Mouse (Mus musculus) MEL (cell line): ENCODE data around the gene Lrrk2. TPM values are rescaled to one million over a fixed set of nuclear protein-coding genes. Genes with fewer than 3 reads are reported as not detected.

Experiments used
- DNase-seq: peaks from one replicate; pipeline ENCODE4 v3.0.0; 2011; ENCODE audit warnings: low read depth, low spot score
- H3K27ac ChIP-seq: 2 replicates; pipeline ENCODE4 v1.5.1; 2012; ENCODE audit warnings: low read depth, mild to moderate bottlenecking, control low read depth, low read length, moderate library complexity; ENCODE audit not compliant: control insufficient read depth
- H3K27me3 ChIP-seq, 2 experiments: fragments of 150-350 bp in 1 of 2; sonication (generic) in 1 of 2; 2 replicates each; pipeline ENCODE4 v1.6.1; 2012; ENCODE audit warnings: low read length in 2 of 2, mild to moderate bottlenecking in 2 of 2, improper control_type of control experiment in 1 of 2, moderate library complexity in 1 of 2; ENCODE audit not compliant: insufficient read depth in 2 of 2, control insufficient read depth in 1 of 2
- H3K36me3 ChIP-seq, 2 experiments: 2 replicates each; pipeline ENCODE4 v1.6.1; 2012 to 2014; ENCODE audit warnings: low read length in 2 of 2, improper control_type of control experiment in 1 of 2, inconsistent platforms in 1 of 2, mild to moderate bottlenecking in 1 of 2; ENCODE audit not compliant: insufficient read depth in 2 of 2, control insufficient read depth in 1 of 2
- H3K4me1 ChIP-seq, 2 experiments: fragments of 150-350 bp in 1 of 2; sonication (generic) in 1 of 2; 2 replicates each; pipeline ENCODE4 v1.6.1; 2012; ENCODE audit warnings: low read length in 2 of 2, improper control_type of control experiment in 1 of 2, mild to moderate bottlenecking in 1 of 2; ENCODE audit not compliant: insufficient read depth in 2 of 2, control insufficient read depth in 1 of 2
- H3K4me3 ChIP-seq, 2 experiments: fragments of 150-350 bp in 1 of 2; sonication (generic) in 1 of 2; 2 replicates each; pipeline ENCODE4 v1.5.1; 2012; ENCODE audit warnings: low read depth in 2 of 2, low read length in 2 of 2, mild to moderate bottlenecking in 2 of 2, moderate library complexity in 2 of 2, control low read depth in 1 of 2, improper control_type of control experiment in 1 of 2; ENCODE audit not compliant: control insufficient read depth in 1 of 2, insufficient read depth in 1 of 2
- H3K79me2 ChIP-seq: 2 replicates; pipeline ENCODE4 v1.6.1; 2012; ENCODE audit warnings: mild to moderate bottlenecking, low read length, moderate library complexity; ENCODE audit not compliant: control insufficient read depth, poor library complexity, insufficient read depth
- H3K9ac ChIP-seq: 2 replicates; pipeline ENCODE4 v1.6.1; 2012; ENCODE audit warnings: low read depth, mild to moderate bottlenecking, control low read depth, low read length, moderate library complexity; ENCODE audit not compliant: control insufficient read depth, poor library complexity, severe bottlenecking
- H3K9me3 ChIP-seq: fragments of 150-350 bp; sonication (generic); replicated peaks from 2 replicates; pipeline ENCODE4 v1.6.1; 2012; ENCODE audit warnings: mild to moderate bottlenecking, low read length, improper control_type of control experiment, moderate library complexity; ENCODE audit not compliant: insufficient read depth
- CHD1 ChIP-seq: IDR thresholded peaks from 2 replicates; pipeline ENCODE4 v1.6.1; 2012; ENCODE audit warnings: low read depth, mild to moderate bottlenecking, inconsistent platforms, low read length, improper control_type of control experiment
- CTCF ChIP-seq, 3 experiments: IDR thresholded peaks in 2 of 3; conservative IDR thresholded peaks in 1 of 3; 2 replicates each; pipeline ENCODE4 v1.5.1; 2011 to 2012; ENCODE audit warnings: low read length in 3 of 3, low read depth in 2 of 3, mild to moderate bottlenecking in 2 of 3, improper control_type of control experiment in 1 of 3, inconsistent platforms in 1 of 3, mixed read lengths in 1 of 3, moderate library complexity in 1 of 3; ENCODE audit not compliant: control insufficient read depth in 1 of 3, insufficient read depth in 1 of 3, poor library complexity in 1 of 3, severe bottlenecking in 1 of 3
- EP300 ChIP-seq, 2 experiments: IDR thresholded peaks; 2 replicates each; pipeline ENCODE4 v1.6.1; 2011; ENCODE audit warnings: improper control_type of control experiment in 2 of 2, low read length in 2 of 2, low read depth in 1 of 2, mild to moderate bottlenecking in 1 of 2
- ETS1 ChIP-seq: IDR thresholded peaks from 2 replicates; pipeline ENCODE4 v1.6.1; 2012; ENCODE audit warnings: low read depth, mild to moderate bottlenecking, inconsistent platforms, low read length, improper control_type of control experiment, moderate library complexity
- HCFC1 ChIP-seq: IDR thresholded peaks from 2 replicates; pipeline ENCODE4 v1.6.1; 2012; ENCODE audit warnings: low read depth, mild to moderate bottlenecking, inconsistent platforms, low read length, improper control_type of control experiment, moderate library complexity
- KAT2A ChIP-seq: conservative IDR thresholded peaks from 2 replicates; pipeline ENCODE4 v1.6.1; 2012; ENCODE audit warnings: low read depth, low read length, improper control_type of control experiment, inconsistent platforms
- MEF2A ChIP-seq: IDR thresholded peaks from 2 replicates; pipeline ENCODE4 v1.6.1; 2014; ENCODE audit warnings: low read depth, mild to moderate bottlenecking, inconsistent platforms, low read length, improper control_type of control experiment; ENCODE audit not compliant: poor library complexity, insufficient replicate concordance, severe bottlenecking; ENCODE audit errors: extremely low read depth
- MXI1 ChIP-seq: IDR thresholded peaks from 2 replicates; pipeline ENCODE4 v1.6.1; 2011; ENCODE audit warnings: mild to moderate bottlenecking, low read depth, low read length, improper control_type of control experiment
- NELFE ChIP-seq: IDR thresholded peaks from 2 replicates; pipeline ENCODE4 v1.6.1; 2011; ENCODE audit warnings: low read depth, low read length, improper control_type of control experiment
- POLR2A ChIP-seq, 2 experiments: IDR thresholded peaks; 2 replicates each; pipeline ENCODE4 v1.6.1; 2011 to 2012; ENCODE audit warnings: low read length in 2 of 2, mild to moderate bottlenecking in 2 of 2, control low read depth in 1 of 2, improper control_type of control experiment in 1 of 2, low read depth in 1 of 2, moderate library complexity in 1 of 2; ENCODE audit not compliant: control insufficient read depth in 1 of 2, insufficient read depth in 1 of 2, poor library complexity in 1 of 2
- POLR2AphosphoS2 ChIP-seq: IDR thresholded peaks from 2 replicates; pipeline ENCODE4 v1.6.1; 2011; ENCODE audit warnings: low read length, improper control_type of control experiment
- RAD21 ChIP-seq: IDR thresholded peaks from 2 replicates; pipeline ENCODE4 v1.6.1; 2011; ENCODE audit warnings: mild to moderate bottlenecking, low read depth, low read length, improper control_type of control experiment
- SMC3 ChIP-seq: IDR thresholded peaks from 2 replicates; pipeline ENCODE4 v1.6.1; 2011; ENCODE audit warnings: low read depth, low read length, improper control_type of control experiment
- USF1 ChIP-seq: IDR thresholded peaks from 2 replicates; pipeline ENCODE4 v1.6.1; 2014; ENCODE audit warnings: low read depth, mild to moderate bottlenecking, inconsistent platforms, low read length, improper control_type of control experiment, moderate library complexity
- ZKSCAN1 ChIP-seq: IDR thresholded peaks from 2 replicates; pipeline ENCODE4 v1.6.1; 2012; ENCODE audit warnings: low read depth, mild to moderate bottlenecking, inconsistent platforms, low read length, improper control_type of control experiment, moderate library complexity
- ZMIZ1 ChIP-seq: IDR thresholded peaks from 2 replicates; pipeline ENCODE4 v1.6.1; 2012; ENCODE audit warnings: low read depth, mild to moderate bottlenecking, inconsistent platforms, low read length, improper control_type of control experiment, moderate library complexity
- polyA plus RNA-seq, 2 experiments: library from polyadenylated mRNA; stranded (reverse) in 1 of 2; unstranded in 1 of 2; fragments of >175 nt in 1 of 2; fragments of >200 nt in 1 of 2; gene quantifications; 2 replicates each; pipeline versions ENCODE4 v1.2.1 to v1.2.4; 2012; ENCODE audit warnings: low replicate concordance in 2 of 2, low read depth in 1 of 2; ENCODE audit not compliant: insufficient read length in 2 of 2, insufficient read depth in 1 of 2, missing spikeins in 1 of 2
- total RNA-seq: library from RNA; depleted of rRNA; stranded (reverse); fragments of 300-350 nt; gene quantifications from 2 replicates; pipeline ENCODE4 v1.2.3, GENCODE M21; 2012

Lrrk2 gene
- total and polyA plus RNA-seq, 3 experiments, result not detected

DNA sequence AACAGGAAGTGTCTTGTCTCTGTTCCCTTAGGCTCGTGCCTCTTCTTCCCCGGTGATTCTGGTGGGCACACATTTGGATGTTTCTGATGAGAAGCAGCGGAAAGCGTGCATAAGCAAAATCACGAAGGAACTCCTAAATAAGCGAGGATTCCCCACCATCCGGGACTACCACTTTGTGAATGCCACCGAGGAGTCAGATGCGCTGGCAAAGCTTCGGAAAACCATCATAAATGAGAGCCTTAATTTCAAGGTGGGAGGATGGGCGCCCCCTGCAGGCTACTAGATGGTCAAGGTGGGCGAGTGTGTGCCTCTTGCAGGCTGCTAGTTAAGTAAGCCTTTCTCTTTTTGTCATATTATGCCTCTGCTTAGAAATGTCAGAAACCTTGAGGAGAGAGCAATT is 79.1 kb downstream of the Lrrk2 start:
- DNase-seq, result no peak

DNA sequence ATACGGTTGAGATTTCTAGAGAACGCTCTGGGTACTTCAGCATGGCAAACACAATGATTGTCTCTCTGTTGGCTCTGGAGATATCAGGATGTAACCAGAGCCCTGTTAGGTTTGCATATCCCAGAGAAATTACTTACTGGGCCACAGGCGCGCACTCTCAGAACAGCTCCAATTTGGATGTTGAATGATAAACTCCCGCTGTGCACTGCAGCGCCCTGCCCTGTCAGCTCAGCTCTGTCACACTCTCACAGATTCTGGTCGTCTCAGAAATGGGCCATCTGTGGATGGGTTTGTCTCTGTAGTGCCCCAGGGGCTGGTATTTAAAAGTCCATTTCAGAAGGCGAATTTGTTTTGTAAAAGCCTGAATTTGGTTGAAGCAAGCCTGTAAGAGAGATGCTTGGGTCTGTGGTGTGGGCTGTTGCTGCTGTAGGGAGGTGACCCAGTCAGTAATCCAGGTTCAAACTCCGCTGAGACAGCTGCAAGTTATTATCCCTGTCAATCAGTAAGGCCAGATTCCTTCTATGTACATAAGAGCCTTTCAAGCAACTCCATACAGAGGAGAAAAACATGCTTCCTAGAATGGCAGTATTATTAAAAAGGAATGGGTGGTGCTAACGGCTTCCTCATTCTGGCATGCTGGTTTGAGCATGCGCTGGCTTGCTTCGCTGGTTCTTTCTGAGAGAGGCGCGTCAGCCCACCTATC is 80.6 kb downstream of the Lrrk2 start:
- Histone ChIP-seq H3K36me3 (no peaks in the 10 kb centered on the region), H3K9me3 (no peaks in the 10 kb centered on the region), H3K4me1 (no peaks in the 10 kb centered on the region), H3K4me3 (no peak overlapping the region), H3K9ac (no peak overlapping the region), H3K27me3 (no peaks in the 10 kb centered on the region), H3K27ac (no peak overlapping the region), H3K79me2 (no peaks in the 10 kb centered on the region)
- no peak for TF ChIP-seq MEF2A
- TF ChIP-seq CHD1, result no peak
- no peak for TF ChIP-seq USF1
- TF ChIP-seq ZMIZ1, result no peak
- no peak for TF ChIP-seq NELFE
- no peak for TF ChIP-seq CTCF (IDR thresholded peaks at IDR 0.05 in 2 of 3, conservative IDR thresholded peaks at IDR 0.05 in 1 of 3; ENCODE audit: control insufficient read depth in 1 of 3, insufficient read depth in 1 of 3, low read depth in 2 of 3, low read length in 3 of 3, poor library complexity in 1 of 3, severe bottlenecking in 1 of 3)
- no peak for TF ChIP-seq POLR2A (IDR thresholded peaks at IDR 0.05; ENCODE audit: control insufficient read depth in 1 of 2, insufficient read depth in 1 of 2, low read depth in 1 of 2, low read length in 2 of 2, poor library complexity in 1 of 2)
- no peak for DNase-seq

More for the DNA sequence above, 79.1 kb downstream of the Lrrk2 start:
- Histone ChIP-seq H3K9ac (no peak overlapping the region), H3K36me3 (no peaks in the 10 kb centered on the region), H3K79me2 (no peaks in the 10 kb centered on the region), H3K9me3 (no peaks in the 10 kb centered on the region), H3K4me1 (no peaks in the 10 kb centered on the region), H3K4me3 (no peak overlapping the region), H3K27ac (no peak overlapping the region), H3K27me3 (no peaks in the 10 kb centered on the region)
- TF ChIP-seq ZKSCAN1, result no peak
- TF ChIP-seq, all 39 proteins: peak for 0

DNA sequence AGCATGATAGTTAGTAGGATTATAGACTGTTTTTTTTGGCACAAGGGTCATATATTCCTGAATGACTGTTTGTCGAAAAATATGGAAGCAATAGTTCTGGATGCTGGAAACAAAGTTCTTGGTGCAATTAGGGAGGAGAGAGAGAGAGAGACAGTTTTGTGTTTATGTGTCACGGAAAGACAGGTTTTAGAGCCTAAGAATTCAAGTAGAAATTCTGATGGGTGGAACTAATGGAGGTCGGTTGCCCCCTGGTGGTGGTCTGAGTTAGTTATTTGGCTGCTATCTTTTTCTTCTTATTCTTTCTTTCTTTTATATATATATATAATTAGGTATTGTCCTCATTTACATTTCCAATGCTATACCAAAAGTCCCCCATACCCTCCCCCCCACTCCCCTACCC is 81.6 kb downstream of the Lrrk2 start:
- Histone ChIP-seq H3K4me3 (no peak overlapping the region), H3K4me1 (no peaks in the 10 kb centered on the region), H3K9me3 (no peaks in the 10 kb centered on the region), H3K27ac (no peak overlapping the region), H3K27me3 (no peaks in the 10 kb centered on the region), H3K36me3 (no peaks in the 10 kb centered on the region), H3K9ac (no peak overlapping the region), H3K79me2 (no peaks in the 10 kb centered on the region)
- DNase-seq, result peak; percentile 19
- TF ChIP-seq HCFC1 (no peak), MXI1 (no peak), ETS1 (no peak), SMC3 (peak; percentile 31; the same call in 1 of the 2 replicates), EP300 (IDR thresholded peaks at IDR 0.05; ENCODE audit: low read depth in 1 of 2, low read length in 2 of 2) (no peak), POLR2AphosphoS2 (no peak), CTCF (IDR thresholded peaks at IDR 0.05 in 2 of 3, conservative IDR thresholded peaks at IDR 0.05 in 1 of 3; ENCODE audit: control insufficient read depth in 1 of 3, insufficient read depth in 1 of 3, low read depth in 2 of 3, low read length in 3 of 3, poor library complexity in 1 of 3, severe bottlenecking in 1 of 3) (peak in 2 of 3 experiments; percentile 18 to 20; a peak in 3 of 6 replicates), KAT2A (no peak), RAD21 (peak; percentile 40)
